Mouse (Mus musculus): ENCODE measurements at regions not wholly inside any gene's neighbourhood (a gene's known extent, or its start where the extent isn't known, plus 50 kb on each side); places are given as distances from the start of the nearest gene placed in this dataset.
A peak's percentile ranks its signal among the peaks of the same experiment; 100 is the strongest.

DNA sequence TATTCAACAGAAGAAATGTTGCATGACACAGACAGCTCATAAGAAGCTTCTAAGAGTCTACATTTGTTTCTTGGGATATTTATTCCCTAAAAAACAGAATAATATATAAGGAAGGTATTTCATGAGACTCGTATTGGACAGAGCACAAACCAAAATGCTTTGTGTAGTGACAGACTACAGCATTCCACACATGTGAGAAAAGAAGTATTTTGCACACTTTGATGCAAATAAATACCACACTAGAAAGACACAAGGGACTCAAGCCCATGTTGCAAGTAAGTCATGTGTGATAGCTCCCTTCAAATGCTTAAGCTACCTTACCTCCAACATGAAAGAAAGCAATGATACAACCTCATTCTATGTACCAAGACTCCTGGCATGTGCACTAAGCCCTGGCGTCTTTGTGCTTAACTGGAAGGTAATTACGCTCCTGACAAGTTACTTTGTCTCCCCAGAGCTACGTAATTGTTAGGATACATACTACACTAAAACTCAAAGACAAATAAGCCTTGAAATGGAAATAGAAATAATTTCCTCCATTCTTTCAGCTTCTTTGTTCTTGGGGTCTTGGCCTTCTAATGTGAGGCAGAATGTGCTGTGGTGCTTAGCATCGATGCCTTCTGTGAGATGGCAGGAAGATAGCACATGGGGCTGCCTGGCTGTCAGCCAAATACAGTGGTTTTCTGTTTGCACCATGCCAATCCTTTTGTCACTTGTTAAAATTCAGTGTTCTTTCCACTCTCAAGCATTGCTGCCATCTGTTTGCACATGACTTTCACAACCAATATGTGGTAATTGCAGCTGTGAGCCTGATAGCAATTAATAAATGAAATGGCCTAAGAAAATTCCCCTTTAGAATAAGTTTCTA, 1214.4 kb upstream of the Igfbp7 start:
- ATAC-seq (replicated peaks; ENCODE audit: low read depth, poor library complexity, severe bottlenecking), result no peak

- no peak for ATAC-seq (replicated peaks; ENCODE audit: low read depth, poor library complexity, severe bottlenecking)
Measured at GRCm38 (mm10) chr5:78608317-78608716, 1200.5 kb upstream of the Igfbp7 start.

- ATAC-seq (replicated peaks; ENCODE audit: low read depth, poor library complexity, severe bottlenecking), result no peak
Measured at GRCm38 (mm10) chr5:78602599-78602998, 1194.8 kb upstream of the Igfbp7 start.

DNA sequence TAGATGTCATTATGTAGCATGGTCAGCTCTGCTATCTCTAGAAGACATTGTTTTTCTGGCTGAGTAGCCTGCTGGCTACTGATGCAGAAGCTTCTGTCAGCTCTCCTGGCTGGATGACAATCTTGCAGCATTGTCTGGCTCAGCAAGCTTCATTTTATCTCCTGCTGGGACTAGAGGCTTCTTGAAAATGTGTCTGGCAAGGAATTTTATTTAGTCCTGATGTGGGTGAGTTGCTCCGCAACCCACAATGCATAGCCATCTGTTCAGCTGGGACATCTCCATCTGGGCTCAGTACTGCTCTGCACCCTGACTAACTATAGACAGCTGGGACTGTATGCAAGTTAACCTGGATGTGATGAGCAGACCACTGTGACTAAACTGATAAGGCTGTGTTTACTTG, 1177.0 kb upstream of the Igfbp7 start:
- no peak for ATAC-seq (replicated peaks; ENCODE audit: low read depth, poor library complexity, severe bottlenecking)

DNA sequence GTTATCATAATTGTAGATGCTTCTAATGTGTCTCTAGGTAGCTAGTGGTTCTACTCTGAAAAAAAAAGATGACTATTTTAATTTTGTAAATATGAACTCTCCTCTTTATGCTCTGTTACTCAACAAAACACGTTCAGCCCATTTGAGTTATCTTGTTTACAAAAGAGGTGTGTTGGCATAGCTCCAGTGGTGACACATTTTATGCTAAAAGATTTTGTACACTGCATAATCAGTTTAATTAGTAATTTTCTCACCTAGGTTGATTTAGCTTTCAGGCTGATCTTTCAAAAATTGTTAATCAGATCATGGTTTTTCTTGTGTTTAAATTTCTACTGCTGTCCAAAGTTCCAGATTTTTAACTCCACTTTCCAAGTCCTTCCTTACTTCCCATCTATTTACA, 1149.1 kb upstream of the Igfbp7 start:
- ATAC-seq (replicated peaks; ENCODE audit: low read depth, poor library complexity, severe bottlenecking), result no peak

- peak; percentile 83 for ATAC-seq (replicated peaks; ENCODE audit: low read depth, poor library complexity, severe bottlenecking)
Measured at GRCm38 (mm10) chr5:78535308-78535707, 1127.5 kb upstream of the Igfbp7 start.
